12 mouse cellular contexts compared by ENCODE assay signal in the genomic region with DNA sequence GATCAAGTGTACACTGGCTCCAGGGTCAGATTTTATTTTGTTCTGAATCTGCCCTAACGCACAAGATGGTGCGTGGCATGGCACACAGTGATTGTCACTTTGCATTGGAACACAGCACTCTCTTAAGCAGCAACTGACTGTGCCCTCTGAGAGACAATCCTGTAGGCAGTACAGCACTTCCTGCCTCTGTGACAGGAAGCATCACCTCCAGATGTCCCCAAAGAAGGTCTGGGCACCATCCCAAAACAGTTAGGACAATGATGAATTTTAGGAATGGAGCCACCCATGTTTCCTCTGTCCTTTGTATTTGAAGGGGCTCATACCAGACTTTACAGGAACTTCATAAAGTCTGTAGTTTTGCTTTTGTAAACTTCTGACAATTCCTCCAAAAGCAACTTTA. TPM values are rescaled to one million over a fixed set of nuclear protein-coding genes. Genes with fewer than 3 reads are reported as not detected.
DNase-seq lines count a peak whose midpoint lies in the region; ATAC-seq and TF ChIP-seq lines count a peak whose summit lies in the region.
"Had no signal": no experiment of that assay in that cellular context is flagged by ENCODE, and none has a peak within 500 bp of the region (broad histone marks: within the 10 kb centered on the region; RNA-seq: fewer than 3 reads in every experiment).

No protein-coding gene starts in this region.

- intact Hi-C loops in gastrocnemius, postnatal 36 days (cut with DNase I): loop anchor here (5.0 kb wide), 1 partner anchor 48 kb away; no protein-coding TSS in a partner anchor

- peak; percentile 36 for DNase-seq in adrenal gland, adult 8-10 months
- DNase-seq in adrenal gland, postnatal 25 days: no peak
- DNase-seq in kidney, adult 8-10 months: peak; percentile 50 to 71
- peak; percentile 64 for DNase-seq in lung, postnatal 0 days (ENCODE audit: low spot score)
- DNase-seq in gastrocnemius, postnatal 36 days: no peak
- DNase-seq in layer of hippocampus, postnatal 14 days (ENCODE audit: low spot score in 2 of 2): no peak
- DNase-seq: gastrocnemius, postnatal 14 days had no signal

- peak overlapping the region; percentile 48; the same call in 1 of the 2 replicates for H3K27ac ChIP-seq in lung, postnatal 0 days (ENCODE audit: low read length)
- no peak overlapping the region for H3K27ac ChIP-seq in forebrain, embryonic 12.5 days
- H3K27ac ChIP-seq: layer of hippocampus, adult 2 months; macrophage; neural tube, embryonic 13.5 days had no signal

- H3K4me1 ChIP-seq in lung, postnatal 0 days (ENCODE audit: insufficient read depth, low read depth, low read length): peaks cover 6% of the 10 kb centered on the region; the same call in 1 of the 2 replicates
- peaks cover 11% of the 10 kb centered on the region for H3K4me1 ChIP-seq in forebrain, embryonic 12.5 days

- H3K9ac ChIP-seq in lung, postnatal 0 days (replicated peaks; ENCODE audit: low read depth): no peak overlapping the region
- H3K9ac ChIP-seq in forebrain, embryonic 12.5 days: no peak overlapping the region
- H3K9ac ChIP-seq: neural tube, embryonic 13.5 days had no signal

- ATAC-seq in granulocyte monocyte progenitor cell, adult 5-6 weeks (replicated peaks; ENCODE audit: poor library complexity, severe bottlenecking): peak; percentile 38
- peak; percentile 86 for ATAC-seq in lung, postnatal 0 days
- no peak for ATAC-seq in forebrain, embryonic 12.5 days (ENCODE audit: low FRiP score)

- no peak for TF ChIP-seq CTCF in lung, postnatal 0 days (IDR thresholded peaks at IDR 0.05)

- no peaks in the 10 kb centered on the region for H3K36me3 ChIP-seq in lung, postnatal 0 days (ENCODE audit: insufficient read depth, low read length)
- no peaks in the 10 kb centered on the region for H3K36me3 ChIP-seq in forebrain, embryonic 12.5 days (replicated peaks)
- H3K36me3 ChIP-seq: neural tube, embryonic 13.5 days had no signal

- no peak overlapping the region for H3K4me3 ChIP-seq in lung, postnatal 0 days (ENCODE audit: low read depth, low read length)
- H3K4me3 ChIP-seq in forebrain, embryonic 12.5 days (replicated peaks): no peak overlapping the region
- H3K4me3 ChIP-seq: layer of hippocampus, adult 2 months; neural tube, embryonic 13.5 days had no signal

- H3K9me3 ChIP-seq in lung, postnatal 0 days (ENCODE audit: low read length): no peaks in the 10 kb centered on the region
- H3K9me3 ChIP-seq in forebrain, embryonic 12.5 days: no peaks in the 10 kb centered on the region
- H3K9me3 ChIP-seq: neural tube, embryonic 13.5 days had no signal

- 57% methylated on average over 2 of the region's 2 CpGs for WGBS in lung, postnatal 0 days
- 93% methylated on average over 2 of the region's 2 CpGs for WGBS in forebrain, embryonic 12.5 days

- H3K27me3 ChIP-seq in lung, postnatal 0 days (replicated peaks; ENCODE audit: insufficient read depth, low read length): no peaks in the 10 kb centered on the region
- no peaks in the 10 kb centered on the region for H3K27me3 ChIP-seq in forebrain, embryonic 12.5 days
- H3K27me3 ChIP-seq: neural tube, embryonic 13.5 days had no signal

- peak; percentile 74 for TF ChIP-seq EP300 in lung, postnatal 0 days (IDR thresholded peaks at IDR 0.05)

- no peak overlapping the region for H3K4me2 ChIP-seq in lung, postnatal 0 days (replicated peaks; ENCODE audit: low read depth, low read length)
- H3K4me2 ChIP-seq in forebrain, embryonic 12.5 days: no peak overlapping the region
- H3K4me2 ChIP-seq: neural tube, embryonic 13.5 days had no signal

RNA-seq across cellular contexts. Expression of a gene that starts 54.0 kb away (rescaled TPM):
- 10 to 100 TPM; 35.3 to 46.5 (median 39.4) TPM for total RNA-seq in adrenal gland, adult 8-10 months (2022)
- 39.3 and 40.0 TPM in 2 replicates for total RNA-seq in adrenal gland, postnatal 25 days (2021)
- total RNA-seq in granulocyte monocyte progenitor cell, adult 5-6 weeks (2014; fragmentation: Nextera tagmentation): 29.3 TPM in 2 replicates
- 15.6 and 16.7 TPM in 2 replicates for total RNA-seq in granulocyte monocyte progenitor cell, adult 5-6 weeks (2017)
- polyA plus RNA-seq in lung, postnatal 0 days (2015; fragmentation: Nextera tagmentation; extraction: Ambion mirVana): 5.0 and 6.6 TPM in 2 replicates
- 9.1 and 10.9 TPM in 2 replicates for polyA plus RNA-seq in forebrain, embryonic 12.5 days (2016; fragmentation: Nextera tagmentation; extraction: Ambion mirVana)
- 1 to 10 TPM; 3.6 to 4.8 TPM for total RNA-seq in gastrocnemius, postnatal 36 days (2021)
- total RNA-seq in layer of hippocampus, postnatal 14 days (2021): 10 to 100 TPM; 30.8 to 36.6 TPM

RNA-seq across cellular contexts. Expression of a gene that starts 54.2 kb away (rescaled TPM):
- total RNA-seq in adrenal gland, adult 8-10 months (2022): 1 to 10 TPM in 1 of 4 experiments, under 1 TPM in 3; 0.23 to 1.2 (median 0.79) TPM
- total RNA-seq in adrenal gland, postnatal 25 days (2021): 0.62 and 1.1 TPM in 2 replicates
- total RNA-seq in granulocyte monocyte progenitor cell, adult 5-6 weeks (2014; fragmentation: Nextera tagmentation): 1.3 TPM in 1 of 2 replicates, not detected in the other
- total RNA-seq in granulocyte monocyte progenitor cell, adult 5-6 weeks (2017): 0.62 TPM in 1 of 2 replicates, not detected in the other
- polyA plus RNA-seq in lung, postnatal 0 days (2015; fragmentation: Nextera tagmentation; extraction: Ambion mirVana): 0.45 and 0.55 TPM in 2 replicates
- polyA plus RNA-seq in forebrain, embryonic 12.5 days (2016; fragmentation: Nextera tagmentation; extraction: Ambion mirVana): 0.36 and 0.47 TPM in 2 replicates
- not detected for total RNA-seq in gastrocnemius, postnatal 36 days (2021)
- under 1 TPM; 0.67 to 0.79 TPM for total RNA-seq in layer of hippocampus, postnatal 14 days (2021)

Comparison
In these comparisons a context has a peak if more than half of its experiments do, and no peak if none do; other contexts are left out.
1. DNase-seq: peak in adrenal gland, adult 8-10 months (single experiment), kidney, adult 8-10 months (2 of 2) and lung, postnatal 0 days (single experiment); none in adrenal gland, postnatal 25 days (single experiment), gastrocnemius, postnatal 36 days (0 of 2) and layer of hippocampus, postnatal 14 days (0 of 2).